Mouse (Mus musculus) adrenal gland, postnatal 4 days (tissue): ENCODE results near the gene Bloc1s4. TPM values are rescaled to one million over a fixed set of nuclear protein-coding genes. Genes with fewer than 3 reads are reported as not detected.

Experiments
- DNase-seq, 2 experiments: peaks; one replicate each; pipeline ENCODE4 v3.0.0; 2021 to 2022; ENCODE audit warnings: low spot score in 2 of 2, mixed read lengths in 2 of 2
- total RNA-seq, 2 experiments: library from RNA; stranded (reverse); gene quantifications; 2 replicates each; pipeline ENCODE4 v1.2.3; 2021

Bloc1s4 gene
- total RNA-seq, 2 experiments from 2014 or later = 25.7 to 27.5 TPM

- DNase-seq = peak; percentile 70 to 75
These were observed 6.2 kb downstream of the Bloc1s4 start for GRCm38 (mm10) chr5:36742126-36742848.

- no peak for DNase-seq
These were observed 8.6 kb downstream of the Bloc1s4 start for GRCm38 (mm10) chr5:36739829-36740228.

GRCm38 (mm10) chr5:36738799-36739615, 9.4 kb downstream of the Bloc1s4 start:
- no peak for DNase-seq

- no peak for DNase-seq
These were observed 10.7 kb downstream of the Bloc1s4 start for GRCm38 (mm10) chr5:36737765-36738164.

- no peak for DNase-seq
These were observed 12.4 kb downstream of the Bloc1s4 start for GRCm38 (mm10) chr5:36736009-36736408.

- DNase-seq = no peak
These were observed 13.3 kb downstream of the Bloc1s4 start for GRCm38 (mm10) chr5:36735106-36735505.

- DNase-seq = no peak
These were observed 15.0 kb downstream of the Bloc1s4 start for GRCm38 (mm10) chr5:36733405-36733804.

GRCm38 (mm10) chr5:36731901-36732652, 16.4 kb downstream of the Bloc1s4 start:
- DNase-seq = no peak

- DNase-seq = no peak
These were observed 17.8 kb downstream of the Bloc1s4 start for GRCm38 (mm10) chr5:36730689-36731088.

- DNase-seq = no peak
These were observed 18.5 kb downstream of the Bloc1s4 start for GRCm38 (mm10) chr5:36729923-36730322.

GRCm38 (mm10) chr5:36729086-36729473, 19.4 kb downstream of the Bloc1s4 start:
- no peak for DNase-seq

- DNase-seq = no peak
These were observed 19.9 kb downstream of the Bloc1s4 start for GRCm38 (mm10) chr5:36728403-36729085.

- no peak for DNase-seq
These were observed 20.7 kb downstream of the Bloc1s4 start for GRCm38 (mm10) chr5:36727776-36728175.

- DNase-seq = no peak
These were observed 21.3 kb downstream of the Bloc1s4 start for GRCm38 (mm10) chr5:36727136-36727535.

GRCm38 (mm10) chr5:36726387-36726801, 22.1 kb downstream of the Bloc1s4 start:
- DNase-seq = no peak

- DNase-seq = no peak
These were observed 22.6 kb downstream of the Bloc1s4 start for GRCm38 (mm10) chr5:36725861-36726260.

GRCm38 (mm10) chr5:36724274-36724673, 24.2 kb downstream of the Bloc1s4 start:
- DNase-seq = no peak

GRCm38 (mm10) chr5:36723356-36723755, 25.1 kb downstream of the Bloc1s4 start:
- DNase-seq = no peak

GRCm38 (mm10) chr5:36722415-36722856, 26.0 kb downstream of the Bloc1s4 start:
- no peak for DNase-seq

- DNase-seq = no peak
These were observed 27.6 kb downstream of the Bloc1s4 start for GRCm38 (mm10) chr5:36720710-36721375.
